Mouse (Mus musculus): ENCODE measurements at regions not wholly inside any gene's neighbourhood (a gene's known extent, or its start where the extent isn't known, plus 50 kb on each side); places are given as distances from the start of the nearest gene placed in this dataset.

GRCm38 (mm10) chr1:64287068-64287467 is 165.0 kb upstream of the Klf7 start:
- no peak overlapping the region for H3K27ac ChIP-seq (ENCODE audit: insufficient read depth, low read depth, low read length)
- 80% methylated on average over 2 of the region's 2 CpGs for WGBS
- no peaks in the 10 kb centered on the region for H3K4me1 ChIP-seq (ENCODE audit: control insufficient read depth, insufficient read depth, low read length)
- no peak overlapping the region for H3K4me3 ChIP-seq (ENCODE audit: insufficient read depth, low read depth, low read length)
- no peak for TF ChIP-seq POLR2A (IDR thresholded peaks at IDR 0.05; ENCODE audit: insufficient read depth, low read depth, low read length)
- TF ChIP-seq CTCF (IDR thresholded peaks at IDR 0.05; ENCODE audit: insufficient read depth, low read depth, low read length) = no peak

GRCm38 (mm10) chr1:64284656-64285055 is 162.6 kb upstream of the Klf7 start:
- no peak overlapping the region for H3K27ac ChIP-seq (ENCODE audit: insufficient read depth, low read depth, low read length)
- 82% methylated on average over 8 of the region's 8 CpGs for WGBS
- TF ChIP-seq CTCF (IDR thresholded peaks at IDR 0.05; ENCODE audit: insufficient read depth, low read depth, low read length) (no peak), POLR2A (IDR thresholded peaks at IDR 0.05; ENCODE audit: insufficient read depth, low read depth, low read length) (no peak)

GRCm38 (mm10) chr1:64275865-64276264 is 153.8 kb upstream of the Klf7 start:
- H3K4me1 ChIP-seq (ENCODE audit: control insufficient read depth, insufficient read depth, low read length) = no peaks in the 10 kb centered on the region
- TF ChIP-seq CTCF (IDR thresholded peaks at IDR 0.05; ENCODE audit: insufficient read depth, low read depth, low read length) = no peak
- no peak for TF ChIP-seq POLR2A (IDR thresholded peaks at IDR 0.05; ENCODE audit: insufficient read depth, low read depth, low read length)
- no peak overlapping the region for H3K4me3 ChIP-seq (ENCODE audit: insufficient read depth, low read depth, low read length)
- H3K27ac ChIP-seq (ENCODE audit: insufficient read depth, low read depth, low read length) = no peak overlapping the region

More at GRCm38 (mm10) chr1:64284656-64285055, 162.6 kb upstream of the Klf7 start:
- Histone ChIP-seq H3K4me3 (ENCODE audit: insufficient read depth, low read depth, low read length) (no peak overlapping the region), H3K4me1 (ENCODE audit: control insufficient read depth, insufficient read depth, low read length) (no peaks in the 10 kb centered on the region)

GRCm38 (mm10) chr1:64275086-64275802 is 153.2 kb upstream of the Klf7 start:
- TF ChIP-seq POLR2A (IDR thresholded peaks at IDR 0.05; ENCODE audit: insufficient read depth, low read depth, low read length) = no peak
- TF ChIP-seq CTCF (IDR thresholded peaks at IDR 0.05; ENCODE audit: insufficient read depth, low read depth, low read length) = no peak
- H3K4me3 ChIP-seq (ENCODE audit: insufficient read depth, low read depth, low read length) = no peak overlapping the region
- WGBS = 79% methylated on average over 3 of the region's 3 CpGs
- no peak overlapping the region for H3K27ac ChIP-seq (ENCODE audit: insufficient read depth, low read depth, low read length)
- H3K4me1 ChIP-seq (ENCODE audit: control insufficient read depth, insufficient read depth, low read length) = no peaks in the 10 kb centered on the region

- H3K4me1 ChIP-seq (ENCODE audit: control insufficient read depth, insufficient read depth, low read length) = no peaks in the 10 kb centered on the region
- TF ChIP-seq POLR2A (IDR thresholded peaks at IDR 0.05; ENCODE audit: insufficient read depth, low read depth, low read length) (no peak), CTCF (IDR thresholded peaks at IDR 0.05; ENCODE audit: insufficient read depth, low read depth, low read length) (no peak)
- 88% methylated on average over 2 of the region's 2 CpGs for WGBS
- H3K4me3 ChIP-seq (ENCODE audit: insufficient read depth, low read depth, low read length) = no peak overlapping the region
- no peak overlapping the region for H3K27ac ChIP-seq (ENCODE audit: insufficient read depth, low read depth, low read length)
Observed at GRCm38 (mm10) chr1:64257237-64257636, 135.2 kb upstream of the Klf7 start.

- H3K4me3 ChIP-seq (ENCODE audit: insufficient read depth, low read depth, low read length) = no peak overlapping the region
- 75% methylated on average over 14 of the region's 14 CpGs for whole genome bisulfite sequencing
Observed at GRCm38 (mm10) chr1:64255554-64256295, 133.6 kb upstream of the Klf7 start.

GRCm38 (mm10) chr1:64254673-64255072 is 132.6 kb upstream of the Klf7 start:
- TF ChIP-seq POLR2A (IDR thresholded peaks at IDR 0.05; ENCODE audit: insufficient read depth, low read depth, low read length) = no peak
- TF ChIP-seq CTCF (IDR thresholded peaks at IDR 0.05; ENCODE audit: insufficient read depth, low read depth, low read length) = no peak
- 79% methylated on average over 8 of the region's 8 CpGs for WGBS
- H3K4me3 ChIP-seq (ENCODE audit: insufficient read depth, low read depth, low read length) = no peak overlapping the region

More at GRCm38 (mm10) chr1:64255554-64256295, 133.6 kb upstream of the Klf7 start:
- Histone ChIP-seq H3K27ac (ENCODE audit: insufficient read depth, low read depth, low read length) (no peak overlapping the region), H3K4me1 (ENCODE audit: control insufficient read depth, insufficient read depth, low read length) (no peaks in the 10 kb centered on the region)
- no peak for TF ChIP-seq POLR2A (IDR thresholded peaks at IDR 0.05; ENCODE audit: insufficient read depth, low read depth, low read length)
- no peak for TF ChIP-seq CTCF (IDR thresholded peaks at IDR 0.05; ENCODE audit: insufficient read depth, low read depth, low read length)

GRCm38 (mm10) chr1:64253996-64254395 is 131.9 kb upstream of the Klf7 start:
- no peak overlapping the region for H3K27ac ChIP-seq (ENCODE audit: insufficient read depth, low read depth, low read length)
- TF ChIP-seq CTCF (IDR thresholded peaks at IDR 0.05; ENCODE audit: insufficient read depth, low read depth, low read length) (no peak), POLR2A (IDR thresholded peaks at IDR 0.05; ENCODE audit: insufficient read depth, low read depth, low read length) (no peak)
- no peaks in the 10 kb centered on the region for H3K4me1 ChIP-seq (ENCODE audit: control insufficient read depth, insufficient read depth, low read length)
- WGBS = 37% methylated on average over 8 of the region's 8 CpGs
- H3K4me3 ChIP-seq (ENCODE audit: insufficient read depth, low read depth, low read length) = no peak overlapping the region

More at GRCm38 (mm10) chr1:64254673-64255072, 132.6 kb upstream of the Klf7 start:
- Histone ChIP-seq H3K4me1 (ENCODE audit: control insufficient read depth, insufficient read depth, low read length) (no peaks in the 10 kb centered on the region), H3K27ac (ENCODE audit: insufficient read depth, low read depth, low read length) (no peak overlapping the region)

GRCm38 (mm10) chr1:64242401-64242800 is 120.3 kb upstream of the Klf7 start:
- 64% methylated on average over 2 of the region's 2 CpGs for WGBS
- H3K4me3 ChIP-seq (ENCODE audit: insufficient read depth, low read depth, low read length) = no peak overlapping the region

More at GRCm38 (mm10) chr1:64242401-64242800, 120.3 kb upstream of the Klf7 start:
- no peak overlapping the region for H3K27ac ChIP-seq (ENCODE audit: insufficient read depth, low read depth, low read length)
- no peaks in the 10 kb centered on the region for H3K4me1 ChIP-seq (ENCODE audit: control insufficient read depth, insufficient read depth, low read length)
- TF ChIP-seq POLR2A (IDR thresholded peaks at IDR 0.05; ENCODE audit: insufficient read depth, low read depth, low read length) (no peak), CTCF (IDR thresholded peaks at IDR 0.05; ENCODE audit: insufficient read depth, low read depth, low read length) (no peak)
